Mouse (Mus musculus): Measurements from ENCODE around the gene Gimap4. TPM values are rescaled to one million over a fixed set of nuclear protein-coding genes. Genes with fewer than 3 reads are reported as not detected.

Gimap4 gene
- total and polyA plus RNA-seq, 3 experiments: 0.12 to 0.25 TPM; not detected in 1

- Histone ChIP-seq H3K9ac (ENCODE audit: control insufficient read depth, low read depth, low read length, poor library complexity, severe bottlenecking) (no peak overlapping the region), H3K27me3 (ENCODE audit: control insufficient read depth in 1 of 2, insufficient read depth in 2 of 2, low read length in 2 of 2) (no peaks in the 10 kb centered on the region), H3K79me2 (ENCODE audit: control insufficient read depth, insufficient read depth, low read length, poor library complexity) (no peaks in the 10 kb centered on the region), H3K4me3 (ENCODE audit: control insufficient read depth in 1 of 2, insufficient read depth in 1 of 2, low read depth in 2 of 2, low read length in 2 of 2) (no peak overlapping the region), H3K4me1 (ENCODE audit: control insufficient read depth in 1 of 2, insufficient read depth in 2 of 2, low read length in 2 of 2) (no peaks in the 10 kb centered on the region), H3K9me3 (replicated peaks; ENCODE audit: insufficient read depth, low read length) (no peaks in the 10 kb centered on the region), H3K27ac (ENCODE audit: control insufficient read depth, low read depth, low read length) (no peak overlapping the region), H3K36me3 (ENCODE audit: control insufficient read depth in 1 of 2, insufficient read depth in 2 of 2, low read length in 2 of 2) (no peaks in the 10 kb centered on the region)
- TF ChIP-seq POLR2AphosphoS5 (IDR thresholded peaks at IDR 0.05; ENCODE audit: borderline replicate concordance, low read depth, low read length) (no peak), MEF2A (IDR thresholded peaks at IDR 0.05; ENCODE audit: extremely low read depth, insufficient replicate concordance, low read depth, low read length, poor library complexity, severe bottlenecking) (no peak), CHD2 (IDR thresholded peaks at IDR 0.05; ENCODE audit: low read length) (no peak), NELFE (IDR thresholded peaks at IDR 0.05; ENCODE audit: low read depth, low read length) (no peak), EP300 (IDR thresholded peaks at IDR 0.05; ENCODE audit: low read depth in 1 of 2, low read length in 2 of 2) (no peak)
- no peak for DNase-seq (ENCODE audit: low read depth, low spot score)
These were observed 39.1 kb downstream of the Gimap4 start for GRCm38 (mm10) chr6:48723468-48723867.

- H3K36me3 ChIP-seq (ENCODE audit: control insufficient read depth in 1 of 2, insufficient read depth in 2 of 2, low read length in 2 of 2): no peaks in the 10 kb centered on the region
- H3K4me3 ChIP-seq (ENCODE audit: control insufficient read depth in 1 of 2, insufficient read depth in 1 of 2, low read depth in 2 of 2, low read length in 2 of 2): no peak overlapping the region
- H3K79me2 ChIP-seq (ENCODE audit: control insufficient read depth, insufficient read depth, low read length, poor library complexity): no peaks in the 10 kb centered on the region
- no peak for DNase-seq (ENCODE audit: low read depth, low spot score)
- H3K4me1 ChIP-seq (ENCODE audit: control insufficient read depth in 1 of 2, insufficient read depth in 2 of 2, low read length in 2 of 2): no peaks in the 10 kb centered on the region
- H3K9ac ChIP-seq (ENCODE audit: control insufficient read depth, low read depth, low read length, poor library complexity, severe bottlenecking): no peak overlapping the region
- TF ChIP-seq POLR2A (IDR thresholded peaks at IDR 0.05; ENCODE audit: control insufficient read depth in 1 of 2, insufficient read depth in 1 of 2, low read depth in 1 of 2, low read length in 2 of 2, poor library complexity in 1 of 2) (no peak), TCF12 (IDR thresholded peaks at IDR 0.05; ENCODE audit: low read depth, low read length) (no peak)
- H3K27ac ChIP-seq (ENCODE audit: control insufficient read depth, low read depth, low read length): no peak overlapping the region
- H3K27me3 ChIP-seq (ENCODE audit: control insufficient read depth in 1 of 2, insufficient read depth in 2 of 2, low read length in 2 of 2): no peaks in the 10 kb centered on the region
- no peaks in the 10 kb centered on the region for H3K9me3 ChIP-seq (replicated peaks; ENCODE audit: insufficient read depth, low read length)
These were observed 41.1 kb downstream of the Gimap4 start for GRCm38 (mm10) chr6:48725476-48725875.

- Histone ChIP-seq H3K27ac (ENCODE audit: control insufficient read depth, low read depth, low read length) (no peak overlapping the region), H3K27me3 (ENCODE audit: control insufficient read depth in 1 of 2, insufficient read depth in 2 of 2, low read length in 2 of 2) (no peaks in the 10 kb centered on the region), H3K4me3 (ENCODE audit: control insufficient read depth in 1 of 2, insufficient read depth in 1 of 2, low read depth in 2 of 2, low read length in 2 of 2) (no peak overlapping the region), H3K9me3 (replicated peaks; ENCODE audit: insufficient read depth, low read length) (no peaks in the 10 kb centered on the region), H3K79me2 (ENCODE audit: control insufficient read depth, insufficient read depth, low read length, poor library complexity) (no peaks in the 10 kb centered on the region), H3K9ac (ENCODE audit: control insufficient read depth, low read depth, low read length, poor library complexity, severe bottlenecking) (no peak overlapping the region), H3K4me1 (ENCODE audit: control insufficient read depth in 1 of 2, insufficient read depth in 2 of 2, low read length in 2 of 2) (no peaks in the 10 kb centered on the region), H3K36me3 (ENCODE audit: control insufficient read depth in 1 of 2, insufficient read depth in 2 of 2, low read length in 2 of 2) (no peaks in the 10 kb centered on the region)
- no peak for TF ChIP-seq BHLHE40 (IDR thresholded peaks at IDR 0.05; ENCODE audit: borderline replicate concordance, low read depth, low read length)
- no peak for TF ChIP-seq MAZ (IDR thresholded peaks at IDR 0.05; ENCODE audit: low read depth, low read length)
- TF ChIP-seq UBTF (IDR thresholded peaks at IDR 0.05; ENCODE audit: borderline replicate concordance, insufficient read depth, low read depth, low read length): no peak
- TF ChIP-seq MYC (IDR thresholded peaks at IDR 0.05; ENCODE audit: low read depth, low read length): no peak
- no peak for TF ChIP-seq SIN3A (IDR thresholded peaks at IDR 0.05; ENCODE audit: low read length)
- TF ChIP-seq ETS1 (IDR thresholded peaks at IDR 0.05; ENCODE audit: low read depth, low read length): no peak
- TF ChIP-seq ZKSCAN1 (IDR thresholded peaks at IDR 0.05; ENCODE audit: low read depth, low read length): no peak
- no peak for TF ChIP-seq MXI1 (IDR thresholded peaks at IDR 0.05; ENCODE audit: low read depth, low read length)
- no peak for TF ChIP-seq GABPA (IDR thresholded peaks at IDR 0.05; ENCODE audit: low read depth, low read length)
- TF ChIP-seq TAL1 (IDR thresholded peaks at IDR 0.05; ENCODE audit: low read length): no peak
- TF ChIP-seq CTCF (IDR thresholded peaks at IDR 0.05 in 2 of 3, conservative IDR thresholded peaks at IDR 0.05 in 1 of 3; ENCODE audit: control insufficient read depth in 1 of 3, insufficient read depth in 1 of 3, low read depth in 2 of 3, low read length in 3 of 3, poor library complexity in 1 of 3, severe bottlenecking in 1 of 3): no peak
- no peak for TF ChIP-seq ZNF384 (IDR thresholded peaks at IDR 0.05; ENCODE audit: low read depth, low read length)
- no peak for TF ChIP-seq RAD21 (IDR thresholded peaks at IDR 0.05; ENCODE audit: low read depth, low read length)
- no peak for TF ChIP-seq POLR2AphosphoS2 (IDR thresholded peaks at IDR 0.05; ENCODE audit: low read length)
- no peak for TF ChIP-seq ZMIZ1 (IDR thresholded peaks at IDR 0.05; ENCODE audit: low read depth, low read length)
- no peak for TF ChIP-seq POLR2A (IDR thresholded peaks at IDR 0.05; ENCODE audit: control insufficient read depth in 1 of 2, insufficient read depth in 1 of 2, low read depth in 1 of 2, low read length in 2 of 2, poor library complexity in 1 of 2)
- TF ChIP-seq USF2 (IDR thresholded peaks at IDR 0.05; ENCODE audit: borderline replicate concordance in 1 of 2, insufficient read depth in 1 of 2, low read depth in 1 of 2, low read length in 2 of 2): no peak
- DNase-seq (ENCODE audit: low read depth, low spot score): no peak
These were observed 43.4 kb downstream of the Gimap4 start for GRCm38 (mm10) chr6:48727761-48728160.

Data from MEL (cell line).